Mouse (Mus musculus): ENCODE data around the gene Rp9. TPM values are rescaled to one million over a fixed set of nuclear protein-coding genes. Genes with fewer than 3 reads are reported as not detected.
"Not testable (repeated sequence)": the region's sequence is repeated elsewhere in the genome, so short reads cannot be mapped to it uniquely, and the experiment has no call there.

Rp9 gene
- total RNA-seq, 4 experiments from 2014 or later: 41.3 to 47.6 (median 45.0) TPM

DNA sequence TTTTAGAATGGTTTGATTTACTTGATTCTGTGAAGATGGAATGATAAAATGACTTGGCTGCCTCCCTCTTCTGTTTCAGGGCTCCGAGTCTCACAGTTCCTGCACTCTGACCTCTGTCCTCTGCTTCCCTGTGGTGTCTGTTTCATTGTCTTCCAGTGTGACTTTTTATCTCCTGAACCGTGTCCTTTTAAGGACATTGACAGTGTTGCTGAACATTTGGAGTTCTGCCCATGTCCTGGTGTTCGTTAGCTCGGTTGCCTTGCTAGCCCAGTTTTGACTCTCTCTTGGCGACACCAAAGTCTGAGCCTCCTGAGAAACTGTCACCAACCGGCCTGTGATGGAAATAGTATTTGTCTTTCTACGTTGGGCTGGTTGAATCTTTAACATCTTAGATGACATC is 49.1 kb downstream of the Rp9 start:
- peak; percentile 18 for DNase-seq (ENCODE audit: low spot score)

GRCm38 (mm10) chr9:22419877-22420276 is 49.7 kb downstream of the Rp9 start:
- DNase-seq (ENCODE audit: low spot score): no peak

GRCm38 (mm10) chr9:22417547-22417946 is 52.0 kb downstream of the Rp9 start:
- no peak for DNase-seq (ENCODE audit: low spot score)

DNA sequence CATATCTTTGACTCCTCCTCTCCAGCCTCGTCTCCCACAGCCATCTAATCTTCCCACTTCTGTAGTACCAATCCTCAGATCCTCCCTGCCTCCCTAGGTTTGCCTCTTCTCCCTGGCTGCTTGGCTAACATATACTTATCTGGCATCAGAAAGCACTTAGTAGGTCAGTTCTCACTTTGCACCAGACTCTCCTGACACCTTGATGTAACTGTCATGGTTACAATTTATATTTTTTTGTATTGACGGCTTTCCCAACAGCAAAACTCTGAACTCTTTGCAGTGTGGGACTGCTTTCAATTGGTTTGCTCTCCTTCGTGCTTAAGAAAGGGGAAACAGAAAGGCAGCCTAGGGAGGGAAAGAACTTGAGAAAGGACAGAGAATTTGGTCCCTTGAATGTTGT is 53.4 kb downstream of the Rp9 start:
- DNase-seq (ENCODE audit: low spot score): no peak

DNA sequence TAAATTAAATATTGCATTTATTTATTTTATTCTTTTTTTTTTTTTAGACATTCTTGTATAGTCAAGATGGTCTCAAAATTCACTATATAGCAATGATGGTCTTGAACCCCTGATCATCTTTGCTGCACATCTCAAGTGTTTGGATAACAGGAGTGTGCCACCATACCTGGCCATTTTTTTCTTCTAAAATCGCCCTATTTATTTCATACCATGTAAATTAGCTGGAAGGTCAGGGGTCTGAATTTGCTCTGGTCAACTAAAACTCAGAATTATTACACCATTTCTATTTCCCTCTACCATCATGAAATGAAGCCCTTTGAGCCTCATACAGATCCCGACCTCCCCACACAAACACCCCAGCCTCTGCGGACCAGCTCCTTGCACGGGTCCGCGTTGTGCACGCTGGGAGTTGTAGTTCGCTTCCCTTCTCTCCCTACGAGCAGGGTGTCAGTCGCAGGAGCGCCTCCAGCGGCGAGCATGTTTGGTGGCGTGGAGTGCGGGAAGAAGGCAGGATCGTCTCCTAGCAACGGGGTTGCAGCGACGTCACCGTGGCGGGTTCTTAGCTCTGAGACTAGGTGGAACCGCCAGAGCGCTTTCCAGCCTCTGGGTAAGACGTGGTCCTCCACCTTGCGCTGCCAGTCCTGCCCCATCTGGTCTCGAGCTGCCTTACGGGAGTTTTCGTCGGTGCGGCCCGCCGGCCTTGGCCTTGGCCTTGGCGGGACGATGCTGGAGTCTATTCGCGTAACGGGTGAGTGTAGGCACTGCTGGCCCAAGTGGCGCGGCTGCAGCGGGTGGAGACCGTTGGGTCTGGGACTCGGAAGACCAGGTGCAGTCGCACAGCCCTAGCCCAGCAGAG is 58.3 kb downstream of the Rp9 start, which contains the start of gene 9530077C05Rik:
9530077C05Rik (plus strand) TSS at position 512 of the 856 bp plus-strand sequence.
- DNase-seq (ENCODE audit: low spot score): peak; percentile 95

GRCm38 (mm10) chr9:22409501-22409900 is 60.0 kb downstream of the Rp9 start:
- DNase-seq (ENCODE audit: low spot score): no peak

- not testable (repeated sequence) for DNase-seq (ENCODE audit: low spot score)
Observed at GRCm38 (mm10) chr9:22408344-22408743, 61.2 kb downstream of the Rp9 start.

GRCm38 (mm10) chr9:22407633-22408032 is 61.9 kb downstream of the Rp9 start:
- DNase-seq (ENCODE audit: low spot score): not testable (repeated sequence)

GRCm38 (mm10) chr9:22405414-22405813 is 64.1 kb downstream of the Rp9 start:
- DNase-seq (ENCODE audit: low spot score): no peak

- DNase-seq (ENCODE audit: low spot score): not testable (repeated sequence)
Observed at GRCm38 (mm10) chr9:22403501-22403900, 66.0 kb downstream of the Rp9 start.

DNA sequence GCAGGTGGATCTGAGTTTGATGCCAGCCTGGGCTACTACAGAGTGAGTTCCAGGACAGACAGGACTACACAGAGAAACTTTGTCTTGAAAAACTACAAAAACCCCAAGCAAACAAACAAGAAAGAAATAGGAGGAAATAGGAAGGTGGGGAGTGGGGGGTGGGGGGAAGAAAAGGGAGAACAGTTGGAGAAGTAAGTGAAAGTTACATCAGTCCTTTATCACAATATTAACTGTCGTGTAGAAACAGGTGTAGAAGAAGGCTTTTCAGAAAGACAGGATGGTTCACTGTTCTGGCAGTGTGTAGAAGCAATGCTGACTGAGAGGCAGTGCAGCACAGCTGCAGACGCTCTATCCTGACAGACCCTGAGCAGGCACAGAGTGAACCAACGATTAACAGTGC is 66.6 kb downstream of the Rp9 start:
- DNase-seq (ENCODE audit: low spot score): no peak

- DNase-seq (ENCODE audit: low spot score): no peak
Observed at GRCm38 (mm10) chr9:22402001-22402400, 67.5 kb downstream of the Rp9 start.

- no peak for DNase-seq (ENCODE audit: low spot score)
Observed at GRCm38 (mm10) chr9:22399021-22399420, 70.5 kb downstream of the Rp9 start.

DNA sequence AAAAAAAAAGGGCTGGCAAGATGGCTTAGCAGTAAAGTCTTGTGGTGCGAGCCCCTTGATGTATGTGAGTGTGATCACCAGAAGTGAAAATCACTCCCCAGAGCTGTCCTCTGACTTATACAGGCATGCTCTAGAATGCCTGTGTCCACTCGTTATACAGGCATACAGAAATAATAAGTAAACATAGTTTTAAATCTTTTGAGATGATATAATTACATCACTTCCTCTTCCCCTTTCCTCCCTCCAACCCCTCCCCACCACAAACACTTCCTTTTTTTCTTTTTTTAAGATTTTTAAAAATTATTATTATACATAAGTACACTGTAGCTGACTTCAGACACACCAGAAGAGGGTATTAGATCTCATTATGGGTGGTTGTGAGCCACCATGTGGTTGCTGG is 74.8 kb downstream of the Rp9 start:
- DNase-seq (ENCODE audit: low spot score): no peak

DNA sequence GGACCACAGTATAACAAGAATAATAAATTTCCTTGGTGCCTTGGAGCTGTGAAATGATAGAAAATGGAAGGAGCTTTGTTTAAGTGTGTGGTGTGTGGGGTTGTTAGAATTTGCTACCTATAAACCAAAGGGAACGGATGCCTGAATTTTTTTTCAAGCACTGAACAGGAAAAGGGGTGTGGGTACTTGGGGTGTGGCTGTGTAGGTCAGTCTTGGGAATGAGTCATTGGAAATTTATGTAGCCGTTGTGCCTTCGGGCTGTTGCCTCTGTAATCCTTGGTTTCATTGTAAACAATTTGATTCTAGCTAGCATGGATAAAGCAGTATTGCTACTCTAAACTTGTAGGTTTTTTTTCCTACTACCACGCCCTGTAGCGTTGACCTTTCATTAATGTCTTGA is 79.2 kb downstream of the Rp9 start:
- DNase-seq (ENCODE audit: low spot score): no peak

DNA sequence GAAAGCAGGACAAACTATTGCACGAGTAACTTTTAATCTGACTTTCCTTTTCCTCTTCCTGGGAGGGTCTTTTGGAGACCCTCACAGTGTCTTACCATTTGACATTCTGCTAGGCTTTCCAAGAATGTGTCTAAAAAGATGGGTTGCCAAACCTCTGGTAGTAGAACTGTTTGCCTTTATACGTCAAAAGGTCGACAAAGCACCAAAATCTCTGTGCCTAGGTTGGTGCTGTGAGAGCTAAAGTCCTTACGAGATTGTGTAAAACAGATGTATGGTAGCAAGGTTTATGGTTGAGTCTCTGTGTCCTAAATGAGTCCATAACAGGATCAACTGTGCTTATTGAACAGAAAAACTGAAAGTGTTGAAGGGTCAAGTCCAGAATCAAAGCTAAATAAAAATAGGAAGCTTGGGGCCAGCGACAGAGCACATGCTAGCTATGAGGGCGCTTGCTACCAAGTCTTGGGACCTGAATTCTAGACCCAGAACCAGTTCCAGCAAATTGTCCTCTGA is 79.8 kb downstream of the Rp9 start:
- DNase-seq (ENCODE audit: low spot score): no peak

DNA sequence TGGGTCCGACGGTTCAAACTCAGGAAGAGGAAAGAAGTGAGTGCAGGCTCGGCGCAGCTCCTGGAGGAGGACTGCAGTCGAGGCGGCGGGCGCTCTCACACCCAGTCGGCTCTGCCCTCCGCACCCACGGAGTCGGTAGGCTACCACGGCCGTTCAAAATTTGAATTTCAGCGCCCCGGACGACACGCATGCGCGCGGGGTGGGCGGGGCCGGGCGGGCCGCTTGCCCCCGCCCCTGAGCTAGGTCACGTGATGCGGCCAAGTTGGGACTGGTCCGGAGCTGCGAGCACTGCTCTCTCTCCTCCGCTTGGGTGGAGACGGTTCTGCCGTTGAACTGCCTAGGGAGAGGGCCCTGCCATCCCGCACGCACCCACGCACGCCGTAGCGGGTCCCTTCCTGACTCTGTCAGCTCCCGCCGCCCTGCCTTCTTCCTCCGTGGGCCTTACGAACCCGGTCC is 80.5 kb downstream of the Rp9 start, which contains the start of gene Anln:
Anln (minus strand) TSS at position 168 of the 456 bp plus-strand sequence.
- DNase-seq (ENCODE audit: low spot score): peak; percentile 88

GRCm38 (mm10) chr9:22388401-22388980 is 81.1 kb downstream of the Rp9 start:
- no peak for DNase-seq (ENCODE audit: low spot score)

DNA sequence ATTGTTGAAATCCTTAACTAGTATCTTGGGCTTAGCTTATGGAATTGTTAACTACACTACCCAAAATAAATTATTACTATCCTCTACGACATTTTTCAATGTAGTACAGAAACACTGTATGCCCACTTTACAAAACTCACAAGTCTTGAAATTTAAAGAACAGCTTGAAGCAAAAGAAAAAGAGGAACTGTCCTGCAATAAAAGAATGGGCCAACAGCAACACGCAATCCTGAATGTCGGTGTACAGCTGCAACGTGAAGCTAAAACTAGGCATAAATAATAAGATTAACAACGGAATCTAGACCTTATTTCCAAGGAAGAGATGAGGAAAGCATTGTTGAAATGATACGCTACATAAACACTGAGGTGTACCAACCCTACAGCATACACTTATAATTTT is 81.6 kb downstream of the Rp9 start:
- DNase-seq (ENCODE audit: low spot score): no peak

DNA sequence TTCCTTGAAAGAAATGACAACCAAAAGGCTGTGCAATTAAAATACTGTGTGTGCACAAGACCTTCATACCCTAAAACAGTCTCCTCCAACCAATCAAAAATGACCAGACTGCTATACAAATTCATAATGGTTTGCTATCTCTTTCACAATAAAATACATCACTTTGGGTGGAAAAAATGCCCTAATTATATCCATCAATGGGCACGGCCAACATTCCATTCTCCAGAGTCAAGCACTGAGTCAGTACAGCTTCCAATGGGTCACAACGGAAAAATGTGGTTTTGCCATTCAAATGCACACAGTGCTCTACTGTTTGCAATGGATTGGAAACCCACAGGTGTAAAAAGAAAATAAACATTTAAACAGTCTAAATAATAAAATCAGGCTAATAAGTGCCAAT is 83.7 kb downstream of the Rp9 start:
- no peak for DNase-seq (ENCODE audit: low spot score)

DNA sequence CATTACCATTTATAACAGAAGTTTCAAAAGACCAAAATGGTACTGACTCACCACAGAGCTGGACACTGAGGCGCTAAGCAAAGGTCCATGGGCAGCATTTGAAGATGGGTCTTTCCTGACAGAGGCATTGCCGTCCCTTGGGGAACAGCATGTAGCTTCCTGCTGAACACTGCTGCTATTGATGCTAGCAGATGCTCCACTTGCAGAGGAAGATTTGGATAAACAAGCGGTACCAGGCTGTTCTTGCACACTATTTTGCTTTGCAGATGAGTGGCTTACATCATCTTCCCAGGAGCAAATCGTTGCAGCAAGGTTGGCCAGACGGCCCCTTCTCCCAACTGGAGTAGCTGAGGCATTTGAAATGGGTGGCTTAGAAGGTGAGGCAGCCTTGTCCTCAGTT is 93.5 kb downstream of the Rp9 start:
- no peak for DNase-seq (ENCODE audit: low spot score)

GRCm38 (mm10) chr9:22372760-22373159 is 96.8 kb downstream of the Rp9 start:
- no peak for DNase-seq (ENCODE audit: low spot score)

GRCm38 (mm10) chr9:22368030-22368429 is 101.5 kb downstream of the Rp9 start:
- DNase-seq (ENCODE audit: low spot score): no peak
